Mouse (Mus musculus) layer of hippocampus, adult 11-12 months (tissue): Measurements from ENCODE around the gene Tusc2.
A peak's percentile ranks its signal among the peaks of the same experiment; 100 is the strongest.

Source experiments
- DNase-seq: peaks from one replicate; pipeline ENCODE4 v3.0.0; 2022; ENCODE audit warnings: low spot score

The Tusc2 gene

DNA sequence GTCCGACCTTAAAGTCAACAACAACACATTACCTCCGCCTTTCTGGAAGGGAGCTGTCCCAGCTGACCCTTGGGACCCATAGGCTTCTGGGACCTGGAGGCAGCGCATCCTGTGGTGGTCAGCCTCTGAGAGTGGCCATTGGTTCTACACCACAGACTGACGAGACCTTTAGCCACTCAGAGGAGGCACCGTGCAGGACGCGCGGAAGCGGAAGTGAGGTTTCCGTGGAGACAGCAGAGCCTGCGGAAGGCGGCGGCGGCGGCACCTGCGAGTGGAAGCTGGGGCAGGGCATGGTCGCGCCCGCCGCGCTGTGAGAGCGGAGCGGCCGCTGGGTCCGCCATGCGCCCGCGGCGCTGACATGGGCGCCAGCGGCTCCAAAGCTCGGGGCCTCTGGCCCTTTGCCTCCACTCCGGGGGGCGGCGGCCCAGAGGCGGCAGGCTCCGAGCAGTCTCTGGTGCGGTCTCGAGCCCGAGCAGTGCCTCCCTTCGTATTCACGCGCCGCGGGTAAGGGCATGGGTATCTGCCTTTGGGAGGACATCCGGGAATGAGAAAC, at the start of gene Tusc2:
Gene Tusc2 (plus strand): TSS at position 227 of the 553 bp plus-strand sequence.
- peak; percentile 96 for DNase-seq

DNA sequence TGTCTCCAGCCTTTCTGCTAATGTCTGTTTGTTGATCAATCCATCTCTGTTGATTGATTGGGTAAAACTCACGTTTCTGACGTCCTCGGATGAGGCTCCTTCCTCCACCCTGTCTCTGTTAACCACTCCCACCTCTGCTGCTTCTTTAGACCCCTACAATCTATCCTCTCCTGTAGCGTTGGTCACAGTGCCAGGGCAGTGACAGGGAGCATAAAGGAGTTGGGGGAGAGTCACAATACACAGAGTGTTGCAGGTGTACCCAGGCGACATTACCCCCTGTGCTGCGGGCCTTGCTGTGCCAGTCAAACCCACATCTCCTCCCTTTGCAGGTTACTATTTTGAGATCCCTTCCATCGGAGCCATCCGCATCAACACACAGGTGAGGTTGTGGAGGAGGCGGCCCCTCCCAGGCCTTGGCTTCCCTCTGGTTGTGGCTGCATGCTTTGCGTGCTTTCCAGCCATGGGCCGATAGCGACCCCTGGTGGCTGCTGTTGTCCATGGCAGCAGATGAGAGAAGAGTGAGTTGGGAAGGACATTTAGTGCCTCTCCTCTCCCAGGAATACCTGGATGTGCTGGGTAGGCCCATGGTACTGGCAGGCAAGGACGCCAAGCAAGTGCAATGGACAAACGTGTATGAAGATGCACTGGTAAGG, 48.6 kb upstream of the Tusc2 start:
- peak; percentile 84 for DNase-seq

DNA sequence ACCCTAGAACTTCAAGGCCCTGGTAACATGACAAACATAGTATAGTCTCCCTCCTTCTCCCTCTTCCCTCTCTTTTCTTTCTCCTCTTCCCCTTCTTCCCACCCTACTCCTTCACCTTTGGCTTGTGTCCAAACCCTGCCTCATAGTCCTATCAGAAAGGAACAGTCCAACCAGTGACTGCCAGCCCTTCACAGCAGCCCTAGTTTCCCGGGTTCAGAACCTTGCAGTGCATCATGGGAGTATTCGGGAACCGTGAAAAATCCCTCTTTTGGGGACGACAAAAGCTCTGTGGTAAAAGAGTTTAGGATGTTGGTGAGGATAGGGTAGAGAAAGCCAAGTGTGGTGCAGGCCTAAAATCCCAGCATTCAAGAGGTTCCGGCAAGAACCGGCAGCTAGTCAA, 42.7 kb upstream of the Tusc2 start:
- DNase-seq = no peak

DNA sequence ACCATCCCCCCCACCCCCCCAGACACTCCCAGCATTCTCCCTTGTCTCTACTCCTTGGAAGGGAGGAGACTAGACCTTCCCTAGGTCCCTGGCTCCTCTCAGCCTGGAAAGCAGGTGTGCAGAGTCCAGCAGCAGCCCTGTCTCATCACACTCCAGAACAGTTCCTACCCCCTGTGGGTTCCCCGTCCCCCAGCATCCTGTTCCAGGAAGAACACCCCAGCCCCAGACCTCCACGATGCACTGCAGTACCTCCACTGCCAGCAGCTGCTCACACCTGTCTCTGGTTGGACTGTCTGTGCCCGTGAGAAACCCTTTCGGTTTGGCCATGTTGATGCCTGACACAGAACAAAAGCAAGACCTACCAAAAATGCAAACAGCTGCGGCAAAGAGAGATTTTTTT, 41.9 kb upstream of the Tusc2 start:
- DNase-seq = no peak

DNA sequence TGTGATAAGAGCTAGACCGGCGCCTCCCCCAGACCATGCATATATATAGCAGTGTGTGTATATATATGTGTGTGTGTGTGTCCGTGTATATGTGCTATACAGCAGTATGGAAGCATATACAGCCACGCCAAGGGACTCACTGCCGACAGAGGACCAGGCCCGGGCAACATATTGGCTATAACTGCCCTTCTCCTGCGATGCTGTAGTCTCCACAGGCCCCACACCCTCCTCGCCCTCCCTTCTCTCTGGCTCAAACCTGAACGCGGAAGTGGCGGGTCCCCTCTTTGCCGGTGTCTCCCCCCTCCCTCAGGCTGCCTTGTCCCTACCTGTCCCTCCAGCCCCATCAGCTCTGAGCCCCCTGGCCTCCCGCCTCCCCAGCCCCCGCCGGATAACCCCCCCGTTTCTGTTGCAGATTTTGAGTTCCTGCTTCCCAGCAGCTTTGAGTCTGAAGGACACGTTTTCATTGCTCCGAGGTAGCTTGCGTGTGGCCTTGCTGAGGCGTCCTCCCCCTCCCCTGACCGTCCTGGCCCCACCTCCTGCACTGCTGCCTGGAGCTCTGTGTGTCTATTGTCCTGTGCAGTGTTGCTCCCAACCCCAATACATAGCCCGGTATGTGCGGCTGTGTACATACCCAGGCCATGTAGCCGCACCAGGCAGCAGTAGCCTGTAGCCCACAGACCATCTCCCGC, 41.2 kb upstream of the Tusc2 start:
- DNase-seq = no peak

DNA sequence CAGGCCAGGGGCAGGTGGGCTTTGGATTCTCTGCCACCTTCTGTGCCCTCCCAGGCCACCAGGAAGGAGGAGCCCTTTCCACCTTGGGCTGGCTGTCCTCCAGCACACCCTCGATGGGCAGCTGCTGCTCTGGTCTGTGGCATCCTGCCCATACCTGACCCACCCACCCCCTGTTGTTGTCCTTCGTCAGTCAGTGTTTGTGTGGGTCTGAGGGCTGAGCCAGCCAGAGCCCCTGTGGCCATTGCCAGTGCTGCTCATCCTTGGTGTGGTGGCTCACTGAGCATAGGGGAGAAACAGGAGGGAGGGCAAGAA, 40.7 kb upstream of the Tusc2 start:
- DNase-seq = no peak

DNA sequence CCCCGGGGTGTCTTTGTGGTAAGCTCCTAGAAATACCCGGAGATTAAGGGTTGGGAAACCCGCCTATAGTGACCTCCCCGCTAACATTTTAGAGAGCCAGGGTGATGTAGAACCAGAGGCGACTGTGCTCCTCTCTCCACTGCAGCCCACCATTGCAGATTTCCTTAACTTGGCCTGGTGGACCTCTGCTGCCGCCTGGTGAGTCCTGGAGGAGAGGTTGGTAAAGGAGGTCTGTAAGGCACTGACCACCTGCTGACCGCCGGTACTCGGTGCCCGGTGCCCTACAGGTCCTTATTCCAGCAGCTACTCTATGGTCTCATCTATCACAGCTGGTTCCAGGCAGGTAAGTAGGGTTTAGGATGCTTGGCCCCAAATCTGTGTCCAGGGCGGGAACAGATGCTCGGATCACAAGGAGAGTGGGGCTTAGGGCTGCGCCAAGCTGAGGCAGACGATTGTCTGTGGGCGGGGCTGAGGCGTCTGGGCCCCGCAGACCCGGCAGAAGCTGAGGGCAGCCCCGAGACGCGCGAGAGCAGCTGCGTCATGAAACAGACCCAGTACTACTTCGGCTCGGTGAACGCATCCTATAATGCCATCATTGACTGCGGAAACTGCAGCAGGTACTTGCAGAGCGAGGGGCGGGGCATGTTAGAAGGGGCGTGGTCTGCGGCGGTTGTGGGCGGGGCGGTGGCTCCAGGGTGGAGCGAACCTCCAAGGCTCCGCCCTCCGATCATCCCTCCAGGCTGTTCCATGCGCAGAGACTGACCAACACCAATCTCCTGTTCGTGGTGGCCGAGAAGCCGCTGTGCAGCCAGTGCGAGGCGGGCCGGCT, 36.6 kb upstream of the Tusc2 start:
- peak; percentile 71 for DNase-seq

DNA sequence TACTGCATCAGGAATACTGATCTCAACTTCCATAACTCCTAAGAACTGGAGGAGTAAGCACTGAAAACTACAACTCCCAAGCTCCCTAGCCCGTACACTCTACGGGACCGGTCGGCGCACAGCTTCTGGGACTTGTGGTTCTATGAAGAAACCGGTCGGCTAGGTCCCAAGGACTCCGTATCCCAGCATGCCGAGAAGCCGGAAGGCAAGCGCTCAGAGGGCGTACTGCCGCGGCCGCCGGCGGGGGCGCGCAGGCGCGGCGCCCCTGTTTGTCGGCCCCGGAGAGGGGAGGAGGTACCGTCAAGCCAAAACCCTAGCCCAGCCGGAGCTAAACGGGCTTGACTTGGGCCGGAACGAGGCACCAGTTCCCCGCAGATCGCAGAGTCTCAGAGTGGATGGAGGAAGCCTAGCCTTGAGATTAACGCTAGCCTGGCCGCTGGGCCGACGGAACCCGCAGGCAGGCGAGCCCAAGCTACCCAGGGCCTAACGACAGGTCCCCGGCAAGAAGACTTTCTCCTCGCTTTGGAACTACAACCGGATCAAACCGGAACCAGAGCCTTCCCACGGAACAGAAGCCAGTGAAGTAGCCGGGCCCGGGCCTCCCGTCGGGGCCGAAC, 29.2 kb upstream of the Tusc2 start, which contains the start of gene Tmem115:
Gene Tmem115 (plus strand): TSS at position 155 of the 617 bp plus-strand sequence.
- DNase-seq = peak; percentile 95

DNA sequence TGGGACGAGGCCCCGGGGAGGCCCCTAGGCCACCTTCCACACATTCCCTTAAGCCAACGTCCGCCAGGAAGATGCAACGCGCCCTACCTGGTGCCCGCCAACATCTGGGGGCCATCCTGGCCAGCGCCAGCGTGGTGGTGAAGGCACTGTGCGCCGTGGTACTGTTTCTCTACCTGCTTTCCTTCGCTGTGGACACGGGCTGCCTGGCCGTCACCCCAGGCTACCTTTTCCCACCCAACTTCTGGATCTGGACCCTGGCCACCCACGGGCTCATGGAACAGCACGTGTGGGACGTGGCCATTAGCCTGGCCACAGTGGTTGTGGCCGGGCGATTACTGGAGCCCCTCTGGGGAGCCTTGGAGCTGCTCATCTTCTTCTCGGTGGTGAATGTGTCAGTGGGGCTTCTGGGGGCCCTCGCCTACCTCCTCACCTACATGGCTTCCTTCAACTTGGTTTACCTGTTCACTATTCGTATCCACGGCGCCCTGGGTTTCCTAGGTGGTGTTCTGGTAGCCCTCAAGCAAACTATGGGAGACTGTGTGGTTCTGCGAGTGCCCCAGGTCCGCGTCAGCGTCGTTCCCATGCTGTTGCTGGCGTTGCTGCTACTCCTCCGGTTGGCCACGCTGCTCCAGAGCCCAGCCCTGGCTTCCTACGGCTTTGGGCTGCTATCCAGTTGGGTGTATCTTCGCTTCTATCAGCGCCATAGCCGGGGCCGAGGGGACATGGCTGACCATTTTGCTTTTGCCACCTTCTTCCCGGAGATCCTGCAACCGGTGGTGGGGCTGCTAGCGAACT, 28.4 kb upstream of the Tusc2 start:
- no peak for DNase-seq

DNA sequence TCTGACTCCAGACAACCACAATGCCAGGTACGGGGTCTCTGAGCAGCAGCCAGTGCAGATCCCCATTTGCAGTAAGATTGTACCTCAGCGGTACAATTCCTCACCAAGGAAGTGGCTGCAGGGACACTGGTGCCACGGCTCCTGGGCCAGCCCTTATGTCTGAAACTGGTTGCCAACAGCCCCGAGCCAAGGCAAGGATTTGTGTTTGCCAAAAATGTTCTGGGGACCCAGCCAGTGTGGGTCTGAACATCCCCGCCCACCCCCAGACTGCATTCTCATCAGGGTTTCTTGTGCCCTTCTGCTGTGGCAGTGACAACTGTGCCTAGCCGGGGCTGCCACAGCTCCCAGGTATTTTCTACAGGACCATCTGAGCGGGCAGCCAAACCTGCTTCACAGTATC, 24.8 kb upstream of the Tusc2 start:
- DNase-seq = no peak

DNA sequence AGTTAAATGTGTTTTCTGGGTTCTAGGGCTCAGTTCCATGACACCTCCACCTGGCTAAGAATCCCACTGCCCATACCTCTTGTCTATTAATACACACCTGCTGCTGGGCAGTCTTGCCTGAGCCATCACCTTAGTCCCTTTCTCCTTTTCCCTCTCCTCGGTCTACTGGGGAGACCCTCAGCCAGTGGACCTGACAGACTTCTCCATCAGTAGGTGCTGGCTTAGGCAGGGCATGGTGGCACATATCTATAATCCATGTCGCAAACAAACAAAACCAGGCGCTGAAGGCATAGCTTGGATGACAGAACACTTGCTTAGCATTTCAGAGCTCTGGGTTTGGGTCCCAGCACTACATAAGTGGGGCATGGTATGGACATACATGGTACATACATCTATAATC, 24.3 kb upstream of the Tusc2 start:
- no peak for DNase-seq

DNA sequence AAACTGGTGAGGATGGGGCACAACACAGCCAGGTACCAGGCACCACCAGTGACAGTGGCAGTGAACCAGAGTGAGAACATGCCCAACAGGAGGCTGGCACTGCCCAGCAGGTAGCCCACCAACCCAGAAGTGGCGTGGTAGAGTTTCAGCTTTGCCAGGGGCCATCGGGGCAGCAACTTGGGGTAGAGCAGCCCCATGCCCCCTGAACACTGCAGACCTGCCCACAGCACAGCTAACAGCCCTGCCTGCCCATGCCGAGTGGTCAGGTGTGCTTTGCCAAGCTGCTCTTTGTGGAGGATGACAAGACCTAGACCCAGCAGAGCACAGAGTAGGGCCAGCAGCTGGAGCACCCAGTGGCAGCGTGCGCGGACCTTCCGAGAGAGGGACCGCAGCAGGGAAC, 23.1 kb upstream of the Tusc2 start:
- DNase-seq = no peak

DNA sequence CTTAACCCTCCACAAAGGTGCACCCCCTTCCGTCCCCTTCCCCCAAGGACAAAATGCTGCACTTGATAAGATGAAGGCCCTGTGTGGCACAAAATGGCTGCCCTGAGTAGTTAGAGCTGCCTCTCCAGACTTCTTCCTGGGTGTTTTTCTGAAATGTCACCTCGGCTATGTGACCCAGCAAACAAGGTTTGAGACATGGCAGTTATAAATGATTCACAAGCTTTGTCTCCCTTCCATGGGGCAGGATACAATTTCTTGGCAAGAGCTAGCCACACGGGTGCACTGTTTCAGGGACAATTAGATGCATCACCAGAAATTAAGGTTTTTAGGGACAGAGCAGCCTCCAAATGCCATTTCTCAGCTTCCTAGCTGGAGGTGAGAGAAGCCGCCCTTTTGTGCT, 22.6 kb upstream of the Tusc2 start:
- DNase-seq = no peak

DNA sequence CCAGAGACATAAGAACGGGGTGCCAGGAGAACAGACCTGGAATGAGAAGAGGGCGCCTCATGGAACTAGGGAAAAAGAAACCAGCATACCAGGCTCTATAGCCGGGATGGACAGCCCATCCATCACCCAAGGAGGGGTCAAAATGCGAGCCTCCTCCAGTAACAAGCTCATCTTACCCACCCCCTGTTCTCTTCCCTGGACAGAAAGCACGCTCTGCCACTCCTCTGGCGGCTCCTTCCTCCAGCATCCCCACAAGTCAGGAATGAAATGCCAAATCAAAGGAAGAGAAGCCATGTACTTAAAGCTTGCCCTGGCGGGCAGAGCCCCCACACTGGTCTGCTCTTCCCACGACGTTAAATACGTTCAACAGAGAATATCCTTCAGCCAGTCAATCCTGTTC, 22.1 kb upstream of the Tusc2 start:
- no peak for DNase-seq

DNA sequence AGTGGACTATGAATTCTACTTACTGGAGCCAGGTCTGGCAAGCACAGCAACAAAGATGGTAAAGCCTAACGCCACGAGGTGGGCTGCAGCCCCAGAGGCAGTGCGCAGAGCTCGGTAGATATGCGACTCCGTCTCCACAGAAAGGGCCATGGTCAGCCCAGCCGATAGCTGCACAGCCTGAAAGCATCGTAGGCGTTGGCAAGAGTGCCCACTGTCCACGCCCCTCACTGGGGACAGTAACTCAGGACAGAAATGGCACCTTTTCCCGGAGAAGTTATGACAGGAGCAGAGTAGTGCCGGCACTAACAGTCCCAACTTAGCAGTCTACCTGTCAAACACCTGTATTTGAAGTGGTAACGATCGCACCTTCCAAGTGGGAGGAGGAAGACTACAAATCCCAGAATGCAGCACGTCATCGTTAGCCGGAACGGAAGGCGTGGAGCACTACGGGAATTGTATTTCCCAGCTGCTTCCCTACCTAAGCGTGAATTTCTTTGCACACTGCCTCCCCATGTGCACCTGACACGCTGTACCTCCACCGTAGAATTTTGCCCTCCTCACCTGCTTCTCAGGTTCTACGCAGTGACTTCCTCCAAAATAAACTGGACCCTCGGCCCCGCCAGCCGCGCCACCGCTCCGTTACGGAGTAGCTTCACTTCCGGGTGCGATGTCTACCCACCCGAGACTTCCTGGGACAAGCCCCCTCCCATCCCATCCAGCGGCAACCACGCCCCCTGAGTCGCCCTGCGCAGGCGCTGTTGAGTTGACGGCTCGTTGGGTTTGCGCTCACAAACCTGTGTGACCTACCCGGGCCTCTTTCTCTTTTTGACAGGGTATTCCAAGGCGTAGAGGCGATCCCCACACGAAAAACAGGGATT, 21.3 kb upstream of the Tusc2 start, which contains the start of the genes Cyb561d2 and Nprl2:
Gene Cyb561d2 (minus strand): TSS at position 720 of the 878 bp plus-strand sequence.
Gene Nprl2 (plus strand): TSS at position 753 of the 878 bp plus-strand sequence.
- DNase-seq = peak; percentile 94

DNA sequence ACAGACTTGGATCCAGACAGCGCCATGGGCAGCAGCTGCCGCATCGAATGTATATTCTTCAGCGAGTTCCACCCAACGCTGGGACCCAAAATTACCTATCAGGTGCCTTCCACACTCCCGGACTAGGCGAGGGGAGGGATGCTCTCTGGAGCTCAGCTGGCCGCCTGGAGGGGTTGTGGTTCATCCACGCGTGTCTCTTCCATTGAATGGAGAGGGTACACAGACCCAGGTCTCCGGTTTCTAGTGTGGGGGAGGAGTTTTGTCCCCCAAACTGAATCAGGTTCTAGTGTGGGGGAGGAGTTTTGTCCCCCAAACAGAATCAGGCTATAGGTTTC, 20.7 kb upstream of the Tusc2 start:
- DNase-seq = no peak

DNA sequence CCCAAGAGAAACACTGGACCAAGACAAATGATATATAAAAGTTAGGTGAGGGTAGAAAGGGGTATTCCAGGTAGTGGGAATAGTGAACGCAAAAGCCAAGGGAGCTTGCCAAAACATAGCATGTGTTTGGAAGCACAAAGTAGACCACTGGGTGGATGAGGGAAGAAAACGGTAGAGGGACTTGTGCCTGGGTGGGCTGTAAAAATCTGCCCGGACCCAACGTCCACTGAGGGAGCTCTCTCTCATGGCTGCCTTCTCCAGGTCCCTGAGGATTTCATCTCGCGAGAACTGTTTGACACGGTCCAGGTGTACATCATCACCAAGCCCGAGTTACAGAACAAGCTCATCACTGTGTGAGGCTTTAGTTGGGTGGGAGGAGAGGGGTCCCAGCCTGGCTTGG, 20.3 kb upstream of the Tusc2 start:
- no peak for DNase-seq

DNA sequence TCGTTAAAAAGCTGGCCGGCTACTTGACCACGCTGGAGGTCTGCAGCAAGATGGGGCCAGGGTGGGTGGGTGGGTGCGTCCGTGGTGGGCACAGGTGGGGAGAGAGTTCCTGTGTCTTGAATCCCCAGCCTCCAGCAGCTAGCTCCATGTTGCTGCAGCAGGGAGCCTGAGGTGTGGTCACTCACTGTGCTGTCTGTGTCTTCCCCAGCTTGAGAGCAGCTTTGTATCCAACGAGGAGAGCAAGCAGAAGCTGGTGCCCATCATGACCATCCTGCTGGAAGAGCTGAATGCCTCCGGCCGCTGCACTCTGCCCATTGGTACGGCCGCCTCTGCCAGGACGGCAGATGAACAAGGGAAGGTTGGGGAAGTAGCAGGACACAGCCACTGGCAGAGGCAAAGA, 19.8 kb upstream of the Tusc2 start:
- no peak for DNase-seq

DNA sequence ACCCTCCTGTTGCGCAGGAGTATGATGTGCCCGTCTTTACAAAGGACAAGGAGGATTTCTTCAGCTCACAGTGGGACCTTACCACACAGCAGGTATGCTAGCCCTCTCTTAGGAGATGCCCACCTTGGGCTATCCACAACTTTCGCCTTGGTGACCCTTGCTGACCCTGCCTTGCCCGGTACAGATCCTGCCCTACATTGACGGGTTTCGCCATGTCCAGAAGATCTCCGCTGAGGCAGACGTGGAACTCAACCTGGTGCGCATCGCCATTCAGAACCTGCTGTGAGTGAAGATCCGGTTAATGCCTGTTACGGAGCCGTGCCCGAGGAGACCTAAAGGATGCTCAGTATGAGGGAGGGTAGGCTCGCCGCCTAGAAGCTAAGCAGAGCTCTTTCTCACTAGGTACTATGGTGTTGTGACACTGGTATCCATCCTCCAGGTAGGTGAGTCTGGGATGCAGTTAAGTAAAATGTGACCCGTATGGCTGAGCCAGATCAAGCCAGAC, 18.8 kb upstream of the Tusc2 start:
- DNase-seq = no peak

DNA sequence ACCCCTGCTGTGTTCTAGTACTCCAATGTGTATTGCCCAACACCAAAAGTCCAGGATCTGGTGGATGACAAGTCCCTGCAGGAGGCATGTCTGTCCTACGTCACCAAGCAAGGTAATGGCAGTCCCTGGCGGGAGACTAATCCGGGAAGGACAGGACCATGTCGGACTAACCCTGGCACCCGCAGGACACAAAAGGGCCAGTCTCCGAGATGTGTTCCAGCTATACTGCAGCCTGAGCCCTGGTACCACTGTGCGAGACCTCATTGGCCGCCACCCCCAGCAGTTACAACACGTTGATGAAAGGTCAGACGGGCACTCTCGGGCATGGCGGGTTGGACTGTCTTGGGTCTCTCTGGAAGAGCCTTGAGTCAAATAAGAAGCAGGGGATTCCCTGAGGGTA, 18.3 kb upstream of the Tusc2 start:
- no peak for DNase-seq
